Mouse (Mus musculus) midbrain, embryonic 12.5 days (tissue): ENCODE data around the gene Npepps. TPM values are rescaled to one million over a fixed set of nuclear protein-coding genes. Genes with fewer than 3 reads are reported as not detected.
A peak's percentile ranks its signal among the peaks of the same experiment; 100 is the strongest.
"Not testable (repeated sequence)": the region's sequence is repeated elsewhere in the genome, so short reads cannot be mapped to it uniquely, and the experiment has no call there.

Experiments
- ATAC-seq: fragments of 200-750 bp; cut with Nextera tagmentation; 2 replicates; pipeline ENCODE4 v1.8.0; 2017; ENCODE audit warnings: low read depth, moderate TSS enrichment, moderate library complexity; ENCODE audit not compliant: low FRiP score
- H3K27ac ChIP-seq: fragments of 300-500 bp; sonication (generic); replicated peaks from 2 replicates; pipeline ENCODE4 v1.5.1; 2016; ENCODE audit warnings: mild to moderate bottlenecking
- H3K27me3 ChIP-seq: fragments of 300-500 bp; sonication (generic); 2 replicates; pipeline ENCODE4 v1.6.1; 2016; ENCODE audit warnings: mild to moderate bottlenecking
- H3K36me3 ChIP-seq: fragments of 300-500 bp; sonication (generic); 2 replicates; pipeline ENCODE4 v1.6.1; 2016
- H3K4me1 ChIP-seq: fragments of 300-500 bp; sonication (generic); 2 replicates; pipeline ENCODE4 v1.6.1; 2016
- H3K4me2 ChIP-seq: fragments of 300-500 bp; sonication (generic); replicated peaks from 2 replicates; pipeline ENCODE4 v1.6.1; 2016; ENCODE audit warnings: mild to moderate bottlenecking, moderate library complexity
- H3K4me3 ChIP-seq: fragments of 300-500 bp; sonication (generic); 2 replicates; pipeline ENCODE4 v1.5.1; 2016; ENCODE audit warnings: mild to moderate bottlenecking
- H3K9ac ChIP-seq: fragments of 300-500 bp; sonication (generic); replicated peaks from 2 replicates; pipeline ENCODE4 v1.6.1; 2016; ENCODE audit warnings: mild to moderate bottlenecking, moderate library complexity
- H3K9me3 ChIP-seq: fragments of 300-500 bp; sonication (generic); 2 replicates; pipeline ENCODE4 v1.6.1; 2016; ENCODE audit warnings: mild to moderate bottlenecking
- WGBS: fragments of 180-500 bp; shearing (Covaris S2); methylation state at CpG from one replicate; pipeline ENCODE4 v1.1.7; 2016; 5-methylcytosine and 5-hydroxymethylcytosine counted together
- polyA plus RNA-seq: library from polyadenylated mRNA; unstranded; fragments of >200 nt; fragmentation: Nextera tagmentation; extraction: Ambion mirVana; gene quantifications from 2 replicates; pipeline ENCODE4 v1.2.1, GENCODE M21; 2016

Gene Npepps
- polyA plus RNA-seq, result 134 and 144 TPM in 2 replicates

DNA sequence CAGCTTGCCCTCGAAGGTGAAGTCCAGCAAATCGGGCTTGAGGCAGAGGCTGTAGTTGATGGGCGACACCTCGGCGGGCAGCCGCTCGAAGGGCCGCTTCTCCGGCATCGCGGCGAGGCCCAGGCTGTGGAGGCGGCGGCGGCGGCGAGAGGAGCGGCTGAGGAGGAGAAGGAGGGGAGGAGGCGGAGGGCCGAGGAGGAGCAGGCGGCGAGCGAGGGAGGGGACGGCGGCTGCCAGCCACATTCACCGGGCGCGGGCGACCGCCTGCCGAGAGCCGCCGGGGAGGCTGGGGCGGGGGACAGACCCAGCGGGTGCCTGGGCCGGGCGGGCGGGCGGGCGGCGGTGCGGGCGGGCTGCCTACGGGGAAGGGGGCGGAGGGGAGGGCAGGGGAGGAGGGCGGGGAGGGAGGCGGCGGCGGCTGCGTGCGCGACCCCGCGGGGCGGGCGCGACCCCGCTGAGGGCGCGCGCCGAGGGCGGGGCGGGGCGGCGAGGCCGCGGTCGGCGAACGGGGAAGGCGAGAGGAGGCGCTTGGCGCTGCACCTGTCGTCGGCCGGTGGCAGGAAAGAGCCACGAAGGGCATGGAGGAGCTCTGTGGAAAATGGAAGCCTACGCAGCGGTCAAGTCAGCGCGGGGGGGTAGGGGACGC is at the start of gene Npepps:
Gene Npepps (minus strand): TSS at position 423 of the 646 bp plus-strand sequence.
- Histone ChIP-seq H3K36me3 (no peaks in the 10 kb centered on the region), H3K9ac (peak within 1 kb of the TSS; percentile 97), H3K4me2 (peak within 1 kb of the TSS; percentile 66), H3K27ac (peak within 1 kb of the TSS; percentile 99), H3K9me3 (no peaks in the 10 kb centered on the region), H3K4me1 (peaks cover 20% of the 10 kb centered on the region), H3K4me3 (peak within 1 kb of the TSS; percentile 96), H3K27me3 (no peaks in the 10 kb centered on the region)
- peak; percentile 68 for ATAC-seq
- WGBS, result under 1% methylated on average over 47 of the region's 83 CpGs

DNA sequence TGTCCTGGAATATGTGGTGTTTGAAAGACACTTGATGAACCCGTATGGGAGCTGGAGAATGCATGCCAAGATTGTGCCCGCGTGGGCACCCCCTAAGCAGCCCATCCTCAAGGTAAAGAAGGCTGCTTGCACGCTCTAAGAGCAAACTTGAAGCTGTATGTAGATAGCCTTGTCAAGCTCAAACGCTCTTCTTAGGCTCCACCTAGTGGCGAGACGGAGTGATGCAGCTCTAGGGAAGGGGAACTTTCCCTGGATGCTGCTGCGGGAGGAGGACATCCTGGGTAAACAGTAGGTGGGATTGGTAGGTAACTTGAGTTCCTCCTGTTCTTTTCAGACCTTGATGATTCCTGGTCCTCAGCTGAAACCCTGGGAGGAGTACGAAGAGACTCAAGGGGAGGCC is 47.7 kb upstream of the Npepps start:
- 24% methylated on average over 9 of the region's 9 CpGs for WGBS
- peaks cover 59% of the 10 kb centered on the region for H3K36me3 ChIP-seq
- ATAC-seq, result no peak

DNA sequence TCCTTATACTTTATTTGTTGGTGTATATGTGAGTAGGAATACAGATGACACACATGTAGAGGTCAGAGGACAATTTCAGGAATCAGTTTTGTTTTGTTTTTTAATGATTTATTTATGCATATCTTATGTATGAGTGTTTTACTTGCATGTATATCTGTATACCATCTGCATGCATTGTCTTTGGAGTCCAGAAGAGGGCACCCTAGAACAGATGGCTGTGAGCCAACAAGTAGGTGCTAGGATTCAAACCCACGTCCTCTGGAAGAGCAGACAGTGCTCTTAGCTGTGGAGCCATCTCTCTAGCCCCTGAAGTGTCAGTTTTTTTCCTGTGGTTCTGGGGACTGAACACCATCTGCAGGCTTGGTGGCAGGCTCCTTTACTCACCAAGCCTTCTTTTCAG is 44.8 kb upstream of the Npepps start:
- H3K9ac ChIP-seq, result no peak overlapping the region
- H3K36me3 ChIP-seq, result peaks cover 67% of the 10 kb centered on the region
- no peaks in the 10 kb centered on the region for H3K4me1 ChIP-seq
- no peak overlapping the region for H3K4me3 ChIP-seq
- ATAC-seq, result no peak
- no peak overlapping the region for H3K4me2 ChIP-seq
- WGBS, result 74% methylated on average over 1 of the region's 1 CpGs
- H3K9me3 ChIP-seq, result no peaks in the 10 kb centered on the region
- H3K27ac ChIP-seq, result no peak overlapping the region
- no peaks in the 10 kb centered on the region for H3K27me3 ChIP-seq

More for the DNA sequence above, 47.7 kb upstream of the Npepps start:
- Histone ChIP-seq H3K27me3 (no peaks in the 10 kb centered on the region), H3K4me1 (0 out of 2 replicates have a peak, but pooled peaks cover 5% of the 10 kb centered on the region), H3K4me2 (no peak overlapping the region), H3K9me3 (no peaks in the 10 kb centered on the region), H3K27ac (no peak overlapping the region), H3K9ac (no peak overlapping the region), H3K4me3 (no peak overlapping the region)

DNA sequence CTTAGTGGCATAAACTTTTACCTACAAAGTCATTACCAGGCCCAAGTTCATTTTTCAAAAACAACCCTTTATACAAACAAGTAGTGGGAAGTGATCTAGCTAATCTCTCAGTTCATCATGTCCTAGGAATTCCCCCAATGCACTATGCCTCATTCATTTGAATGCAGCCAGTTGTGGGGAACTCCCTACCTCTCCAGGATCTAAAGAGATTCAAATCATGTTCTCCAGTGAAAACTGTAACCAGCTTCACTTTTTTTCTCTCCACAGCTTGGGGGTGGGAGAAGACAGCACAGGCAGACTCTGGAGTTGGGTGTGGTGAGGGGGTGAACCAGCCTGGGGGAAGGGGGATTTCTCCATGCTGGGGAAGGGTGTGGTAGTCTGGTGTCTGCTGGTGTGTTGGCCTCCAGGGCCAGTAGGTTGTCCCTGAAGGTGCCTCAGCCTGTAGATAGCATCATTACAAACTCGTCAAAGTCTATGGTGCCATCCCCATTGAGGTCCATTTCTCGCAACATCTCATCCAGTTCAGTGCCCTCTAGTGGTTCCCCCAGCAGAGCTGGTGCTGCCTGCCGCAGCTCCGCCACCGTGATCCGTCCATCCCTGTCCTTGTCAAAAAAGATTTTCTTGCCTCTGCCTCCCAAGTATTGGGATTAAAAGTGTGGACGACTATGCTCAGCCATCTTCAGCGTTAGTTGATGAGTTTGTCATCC is 41.6 kb upstream of the Npepps start:
- H3K4me1 ChIP-seq, H3K4me2 ChIP-seq, H3K9me3 ChIP-seq, H3K4me3 ChIP-seq, H3K27ac ChIP-seq, H3K9ac ChIP-seq, ATAC-seq, H3K27me3 ChIP-seq: not testable (repeated sequence)
- peaks cover 53% of the 10 kb centered on the region for H3K36me3 ChIP-seq
- WGBS, result 87% methylated on average over 8 of the region's 8 CpGs

DNA sequence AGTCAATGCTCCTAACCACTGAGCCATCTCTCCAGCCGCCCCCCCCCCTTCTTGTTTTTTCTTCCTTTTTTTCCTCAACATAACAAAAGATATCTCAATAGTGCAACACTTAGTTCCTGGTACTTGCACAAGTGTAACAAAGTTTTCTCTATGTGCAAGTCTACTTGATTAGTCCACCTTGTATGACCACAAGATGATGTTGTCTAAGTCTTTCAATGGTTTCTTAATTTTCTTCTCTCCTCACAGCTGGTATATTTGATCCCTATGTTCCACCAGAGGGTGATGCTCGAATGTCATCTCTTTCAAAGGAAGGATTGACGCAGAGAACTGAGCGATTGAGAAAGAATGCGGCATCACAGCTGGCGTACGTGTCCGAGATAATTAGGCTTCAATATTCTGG is 40.8 kb upstream of the Npepps start:
- Histone ChIP-seq H3K4me3 (no peak overlapping the region), H3K27me3 (no peaks in the 10 kb centered on the region), H3K9me3 (no peaks in the 10 kb centered on the region), H3K9ac (no peak overlapping the region), H3K36me3 (peaks cover 44% of the 10 kb centered on the region), H3K4me2 (no peak overlapping the region), H3K27ac (no peak overlapping the region), H3K4me1 (peaks cover 6% of the 10 kb centered on the region; the same call in 1 of the 2 replicates)
- WGBS, result 93% methylated on average over 8 of the region's 8 CpGs
- ATAC-seq, result no peak

DNA sequence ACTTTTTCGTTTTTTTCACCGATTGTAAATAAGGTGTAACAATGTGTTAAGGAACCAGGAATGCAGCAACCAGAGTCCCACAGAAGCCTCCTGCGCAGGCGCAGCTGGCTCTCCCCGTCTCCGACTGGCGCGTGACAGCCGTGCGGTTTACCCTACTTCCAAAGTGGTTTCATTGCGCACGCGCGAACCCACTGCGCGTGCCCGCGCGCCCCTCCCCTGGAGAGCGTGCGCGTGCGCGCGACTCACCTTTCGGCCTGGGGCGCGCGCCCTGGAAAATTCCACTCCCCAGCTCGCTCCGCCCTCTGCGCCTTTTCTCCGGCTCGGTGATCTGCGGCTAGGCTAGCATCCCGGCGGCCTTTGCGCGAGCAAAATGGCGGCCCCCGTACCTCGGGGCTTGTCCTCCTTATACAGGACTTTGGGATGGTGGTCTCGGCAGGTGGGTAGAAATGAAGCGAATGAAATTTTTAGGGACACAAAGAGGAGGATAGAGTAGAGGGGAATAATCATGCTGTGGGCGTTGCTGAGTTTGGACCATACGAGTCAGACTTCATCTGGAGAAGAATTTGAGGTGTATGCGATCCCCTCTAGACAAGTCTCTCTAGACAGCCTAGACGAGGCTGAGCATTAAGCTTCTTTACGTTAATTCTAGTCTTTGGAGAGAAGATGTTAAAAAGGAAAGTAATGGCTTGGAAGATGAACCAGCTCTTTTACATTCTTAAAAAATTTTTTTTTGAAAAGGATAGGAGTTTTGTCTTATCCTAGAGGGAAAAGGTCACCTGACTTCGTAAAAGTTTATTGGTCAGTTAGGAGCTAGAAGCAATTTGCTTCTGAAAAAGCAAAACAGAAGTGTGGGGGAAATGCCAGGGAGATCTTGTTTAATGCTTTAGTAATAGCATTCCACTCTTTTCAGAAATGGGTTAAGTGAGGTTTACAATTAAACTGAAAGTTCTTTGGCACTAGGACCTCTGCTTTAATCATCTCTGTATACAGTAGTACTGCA is 35.4 kb upstream of the Npepps start, which contains the start of gene Mrpl45:
Gene Mrpl45 (plus strand): TSS at position 213 of the 1,000 bp plus-strand sequence.
- Histone ChIP-seq H3K36me3 (0 out of 2 replicates have a peak, but pooled peaks cover 12% of the 10 kb centered on the region), H3K9ac (peak within 1 kb of the TSS; percentile 57), H3K27ac (peak within 1 kb of the TSS; percentile 63; the same call in 1 of the 2 replicates), H3K4me2 (peak within 1 kb of the TSS; percentile 54), H3K27me3 (peaks cover 7% of the 10 kb centered on the region; the same call in 1 of the 2 replicates), H3K4me1 (peaks cover 16% of the 10 kb centered on the region), H3K9me3 (no peaks in the 10 kb centered on the region), H3K4me3 (peak within 1 kb of the TSS; percentile 58)
- ATAC-seq, result peak; percentile 95
- under 1% methylated on average over 50 of the region's 50 CpGs for WGBS

DNA sequence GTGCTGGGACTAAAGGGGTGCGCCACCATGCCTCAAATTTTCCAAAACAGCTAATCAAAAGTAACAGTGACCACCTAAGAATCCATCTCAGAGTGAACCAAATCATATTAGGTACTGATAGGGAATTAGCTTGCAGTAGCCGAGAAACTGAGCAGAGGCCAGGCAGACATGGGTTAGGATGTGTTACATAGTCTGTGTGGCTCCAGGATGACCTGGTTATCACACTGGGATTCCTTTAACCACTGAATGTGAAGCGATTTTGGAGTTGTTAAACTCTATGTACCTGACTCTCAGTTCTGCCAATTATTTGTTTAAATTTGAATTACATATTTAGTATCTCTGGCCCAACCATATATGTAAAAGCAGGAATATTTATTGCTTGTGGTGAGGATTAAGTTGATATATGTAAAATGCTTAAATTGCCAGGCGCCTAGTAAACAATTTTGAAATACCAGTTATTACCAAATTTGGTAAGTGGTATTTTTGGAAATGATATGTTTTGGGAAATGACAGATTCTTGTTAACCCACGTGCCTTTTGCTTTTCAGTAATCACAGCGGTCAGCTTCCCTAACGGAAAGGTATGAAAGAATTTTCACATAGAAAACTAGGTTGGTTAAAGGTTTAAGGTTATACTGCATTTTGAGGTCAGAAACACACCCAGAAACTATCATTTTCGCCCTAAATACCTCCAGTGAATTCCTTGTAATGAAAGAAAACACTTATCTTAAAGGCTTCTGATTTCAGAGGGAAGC is 34.5 kb upstream of the Npepps start:
- 53% methylated on average over 8 of the region's 8 CpGs for WGBS
- H3K4me1 ChIP-seq, result peaks cover 24% of the 10 kb centered on the region
- H3K36me3 ChIP-seq, result 0 out of 2 replicates have a peak, but pooled peaks cover 12% of the 10 kb centered on the region
- no peak overlapping the region for H3K27ac ChIP-seq
- H3K9me3 ChIP-seq, result no peaks in the 10 kb centered on the region
- no peak for ATAC-seq
- 0 out of 2 replicates have a peak overlapping the region, but pooled peaks have one; percentile 58 for H3K4me3 ChIP-seq
- peaks cover 8% of the 10 kb centered on the region; the same call in 1 of the 2 replicates for H3K27me3 ChIP-seq
- no peak overlapping the region for H3K9ac ChIP-seq
- H3K4me2 ChIP-seq, result peak overlapping the region; percentile 36

DNA sequence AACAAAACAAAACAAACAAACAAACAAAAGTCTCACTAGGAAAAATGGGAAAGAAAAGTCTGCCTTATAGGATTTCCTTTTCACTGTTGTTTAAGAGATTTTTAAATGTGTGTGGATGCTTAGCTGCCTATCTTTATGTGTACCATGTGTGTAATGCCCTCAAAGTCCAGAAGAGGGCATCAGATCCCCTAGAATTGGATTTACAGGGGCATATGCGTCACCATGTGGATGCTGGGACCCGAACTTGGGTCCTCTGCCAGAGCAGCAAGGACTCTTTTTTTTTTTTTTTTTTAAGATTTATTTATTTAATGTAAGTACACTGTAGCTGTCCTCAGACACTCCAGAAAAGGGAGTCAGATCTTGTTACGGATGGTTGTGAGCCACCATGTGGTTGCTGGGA is 33.7 kb upstream of the Npepps start:
- no peak overlapping the region for H3K27ac ChIP-seq
- no peaks in the 10 kb centered on the region for H3K9me3 ChIP-seq
- no peak overlapping the region for H3K4me2 ChIP-seq
- H3K27me3 ChIP-seq, result peaks cover 14% of the 10 kb centered on the region
- no peak for ATAC-seq
- H3K9ac ChIP-seq, result no peak overlapping the region
- WGBS, result 92% methylated on average over 3 of the region's 3 CpGs
- H3K4me1 ChIP-seq, result peaks cover 32% of the 10 kb centered on the region
- no peak overlapping the region for H3K4me3 ChIP-seq
- 0 out of 2 replicates have a peak, but pooled peaks cover 9% of the 10 kb centered on the region for H3K36me3 ChIP-seq

DNA sequence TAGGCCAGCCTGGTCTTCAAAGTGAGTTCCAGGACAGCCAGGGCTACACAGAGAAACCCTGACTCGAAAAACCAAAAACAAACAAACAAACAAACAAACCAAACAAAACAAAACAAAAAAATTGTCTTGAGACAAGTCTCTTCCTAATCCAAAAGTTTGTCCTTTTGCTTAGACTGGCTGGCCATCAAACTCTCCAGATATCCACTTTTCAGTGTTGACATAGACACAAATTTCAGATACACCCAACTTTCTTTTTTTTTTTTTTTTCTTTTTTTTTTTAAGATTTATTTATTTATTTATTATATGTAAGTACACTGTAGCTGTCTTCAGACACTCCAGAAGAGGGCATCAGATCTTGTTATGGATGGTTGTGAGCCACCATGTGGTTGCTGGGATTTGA is 32.4 kb upstream of the Npepps start:
- 90% methylated on average over 1 of the region's 1 CpGs for WGBS
- H3K36me3 ChIP-seq, H3K9ac ChIP-seq, H3K27ac ChIP-seq, H3K4me2 ChIP-seq, H3K9me3 ChIP-seq, H3K4me3 ChIP-seq, ATAC-seq: not testable (repeated sequence)
- Histone ChIP-seq H3K4me1 (peaks cover 32% of the 10 kb centered on the region), H3K27me3 (peaks cover 15% of the 10 kb centered on the region)

DNA sequence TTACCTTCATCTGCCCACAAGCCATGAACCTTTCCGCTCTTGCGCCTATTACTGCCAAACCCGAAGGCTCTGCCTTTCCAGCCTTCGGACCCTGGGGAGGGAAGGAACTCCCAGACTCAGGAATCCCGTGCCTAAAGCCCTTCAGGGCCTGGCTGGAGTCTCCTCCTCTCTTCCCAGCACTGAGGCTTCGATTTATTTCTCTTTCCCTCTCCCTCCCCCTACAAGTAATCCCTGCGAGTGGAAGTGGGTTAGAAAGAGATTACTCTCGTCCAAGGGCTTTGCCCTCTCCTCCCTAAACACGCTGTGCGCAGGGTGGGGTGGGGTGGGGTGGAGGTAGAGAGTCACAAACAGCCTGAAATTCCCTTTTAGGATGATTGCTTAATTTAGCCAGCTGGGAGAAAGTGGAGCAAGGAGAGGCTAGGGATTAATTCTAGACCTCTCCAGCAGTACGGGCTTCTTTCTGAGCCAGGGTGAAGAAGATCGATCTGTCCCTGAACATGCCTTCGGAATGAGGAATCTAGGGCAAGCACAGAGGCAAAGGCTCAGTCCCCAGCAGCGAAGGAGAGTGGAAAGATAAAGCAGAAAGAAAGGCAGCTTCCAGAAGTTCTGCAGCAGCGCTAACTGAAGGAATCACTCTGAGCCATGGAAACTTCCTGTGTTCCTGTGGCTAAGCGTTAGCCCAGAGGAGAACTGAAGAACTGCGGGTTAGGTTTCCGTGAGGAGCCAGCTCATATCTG is 30.6 kb upstream of the Npepps start:
- peak overlapping the region; percentile 25 for H3K27ac ChIP-seq
- H3K4me2 ChIP-seq, result peak overlapping the region; percentile 69
- peaks cover 15% of the 10 kb centered on the region for H3K27me3 ChIP-seq
- H3K9me3 ChIP-seq, result no peaks in the 10 kb centered on the region
- 0 out of 2 replicates have a peak overlapping the region, but pooled peaks have one; percentile 32 for H3K9ac ChIP-seq
- H3K36me3 ChIP-seq, result no peaks in the 10 kb centered on the region
- WGBS, result 1% methylated on average over 18 of the region's 18 CpGs
- peaks cover 24% of the 10 kb centered on the region for H3K4me1 ChIP-seq
- ATAC-seq, result no peak
- peak overlapping the region; percentile 27 for H3K4me3 ChIP-seq
